Mouse (Mus musculus): ENCODE data around the gene Gm10153. TPM values are rescaled to one million over a fixed set of nuclear protein-coding genes. Genes with fewer than 3 reads are reported as not detected.
"Not testable (repeated sequence)": the region's sequence is repeated elsewhere in the genome, so short reads cannot be mapped to it uniquely, and the experiment has no call there.

Gene Gm10153
- polyA plus RNA-seq, 1 experiment from 2014 or later, result not detected

DNA sequence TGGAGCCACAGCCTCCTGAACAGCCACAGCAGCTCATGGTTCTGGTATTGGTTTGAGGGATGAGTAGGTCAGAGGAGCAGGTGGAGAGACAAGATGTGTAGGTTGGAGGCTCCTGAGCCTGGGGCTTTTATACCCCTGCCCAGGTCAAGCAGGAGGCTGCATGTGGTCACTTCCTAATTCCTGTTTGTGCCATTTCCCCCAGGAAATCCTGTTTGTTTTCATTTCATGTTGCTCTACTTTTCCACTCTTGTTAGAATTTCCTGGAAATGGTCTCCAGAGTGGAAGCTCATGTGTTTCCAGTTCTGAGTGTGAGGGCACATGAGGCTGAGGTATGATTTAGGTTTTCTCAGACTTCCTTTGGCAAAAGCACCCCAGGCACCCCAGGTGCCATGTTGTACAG is 14.3 kb downstream of the Gm10153 start, which contains the start of gene Krtap5-2:
Gene Krtap5-2 (minus strand): TSS at position 101 of the 400 bp plus-strand sequence.
- not testable (repeated sequence) for H3K4me2 ChIP-seq; H3K4me3 ChIP-seq; H3K36me3 ChIP-seq; H3K9ac ChIP-seq; H3K4me1 ChIP-seq (replicated peaks); H3K9me3 ChIP-seq; ATAC-seq (ENCODE audit: low FRiP score, low read depth); H3K27me3 ChIP-seq; H3K27ac ChIP-seq (replicated peaks)

DNA sequence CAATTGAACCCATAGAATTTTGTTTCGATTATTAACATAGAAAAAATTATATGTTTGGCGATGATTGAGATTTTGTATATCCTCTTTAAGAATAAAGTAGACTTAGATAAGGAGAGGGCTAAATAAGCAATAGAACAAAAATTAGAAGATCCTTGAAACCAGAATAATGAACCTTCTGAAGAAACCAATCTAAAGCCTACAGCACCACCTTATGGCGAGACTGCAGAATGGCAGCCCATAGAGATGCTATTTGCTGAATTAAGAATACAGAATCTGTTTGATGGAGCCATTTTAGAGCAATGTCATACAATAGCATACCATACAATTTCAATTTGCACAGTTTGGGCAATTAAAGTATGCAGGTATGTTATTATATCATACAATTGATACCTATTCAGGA is 20.4 kb downstream of the Gm10153 start:
- Histone ChIP-seq H3K27ac (replicated peaks) (no peak overlapping the region), H3K9ac (no peak overlapping the region), H3K9me3 (no peaks in the 10 kb centered on the region), H3K4me1 (replicated peaks) (no peaks in the 10 kb centered on the region), H3K36me3 (no peaks in the 10 kb centered on the region), H3K4me2 (no peak overlapping the region), H3K4me3 (no peak overlapping the region), H3K27me3 (no peaks in the 10 kb centered on the region)
- no peak for ATAC-seq (ENCODE audit: low FRiP score, low read depth)
- WGBS, result 52% methylated on average over 3 of the region's 3 CpGs

DNA sequence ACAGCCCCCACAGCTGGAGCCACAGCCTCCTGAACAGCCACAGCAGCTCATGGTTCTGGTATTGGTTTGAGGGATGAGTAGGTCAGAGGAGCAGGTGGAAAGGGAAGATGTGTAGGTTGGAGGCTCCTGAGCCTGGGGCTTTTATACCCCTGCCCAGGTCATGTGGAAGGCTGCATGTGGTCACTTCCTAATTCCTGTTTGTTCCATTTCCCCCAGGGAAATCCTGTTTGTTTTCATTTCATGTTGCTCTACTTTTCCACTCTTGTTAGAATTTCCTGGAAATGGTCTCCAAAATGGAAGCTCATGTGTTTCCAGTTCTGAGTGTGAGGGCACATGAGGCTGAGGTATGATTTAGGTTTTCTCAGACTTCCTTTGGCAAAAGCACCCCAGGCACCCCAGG is 24.6 kb downstream of the Gm10153 start, which contains the start of gene Gm4553:
Gene Gm4553 (minus strand): TSS at position 101 of the 400 bp plus-strand sequence.
- not testable (repeated sequence) for H3K36me3 ChIP-seq; H3K4me1 ChIP-seq (replicated peaks); H3K4me2 ChIP-seq; ATAC-seq (ENCODE audit: low FRiP score, low read depth); H3K9me3 ChIP-seq; H3K27ac ChIP-seq (replicated peaks); H3K9ac ChIP-seq; H3K4me3 ChIP-seq; H3K27me3 ChIP-seq

DNA sequence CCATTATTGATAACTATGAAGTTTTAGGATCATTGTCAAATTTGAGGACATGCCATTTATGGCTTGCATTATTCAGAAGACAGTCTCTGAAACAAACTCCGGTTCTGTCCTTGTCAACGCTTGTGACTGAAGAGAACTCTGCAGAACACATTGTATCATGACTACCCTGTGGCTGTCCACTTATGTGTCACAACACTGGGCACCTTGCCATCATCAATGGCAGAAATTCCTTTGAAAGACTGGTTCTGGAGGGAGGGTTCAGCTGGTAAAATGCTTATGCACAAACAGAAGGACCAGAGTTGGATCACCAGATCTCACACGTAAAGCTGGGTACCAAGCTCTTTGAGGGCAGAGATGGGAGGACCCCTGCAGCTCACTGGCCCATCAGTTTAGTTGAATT is 30.8 kb downstream of the Gm10153 start:
- Histone ChIP-seq H3K4me2 (no peak overlapping the region), H3K4me3 (no peak overlapping the region), H3K27me3 (no peaks in the 10 kb centered on the region), H3K9me3 (no peaks in the 10 kb centered on the region), H3K36me3 (no peaks in the 10 kb centered on the region), H3K4me1 (replicated peaks) (no peaks in the 10 kb centered on the region), H3K9ac (no peak overlapping the region), H3K27ac (replicated peaks) (no peak overlapping the region)
- WGBS, result 96% methylated on average over 3 of the region's 3 CpGs
- no peak for ATAC-seq (ENCODE audit: low FRiP score, low read depth)

DNA sequence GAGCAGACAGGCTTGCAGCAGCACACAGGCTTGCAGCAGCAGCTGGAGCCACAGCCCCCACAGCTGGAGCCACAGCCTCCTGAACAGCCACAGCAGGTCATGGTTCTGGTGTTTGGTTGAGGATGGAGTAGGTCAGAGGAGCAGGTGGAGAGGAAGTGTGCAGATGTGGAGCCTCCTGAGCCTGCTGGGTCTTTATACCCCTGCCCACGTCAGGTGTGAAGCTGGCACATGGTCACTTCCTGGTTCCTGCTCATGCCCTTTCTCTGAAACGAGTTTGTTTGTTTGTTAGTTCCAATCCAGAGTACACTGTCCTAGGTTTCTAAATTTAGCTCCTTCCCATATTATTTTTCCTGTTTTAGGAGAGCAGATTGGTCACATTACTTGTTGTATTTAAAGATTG is 33.2 kb downstream of the Gm10153 start, which contains the start of gene Gm29735:
Gene Gm29735 (minus strand): TSS at position 101 of the 400 bp plus-strand sequence.
- not testable (repeated sequence) for H3K27me3 ChIP-seq; ATAC-seq (ENCODE audit: low FRiP score, low read depth); H3K9ac ChIP-seq; H3K9me3 ChIP-seq; H3K4me2 ChIP-seq; H3K4me3 ChIP-seq; H3K36me3 ChIP-seq; H3K4me1 ChIP-seq (replicated peaks); H3K27ac ChIP-seq (replicated peaks)
- 59% methylated on average over 2 of the region's 2 CpGs for WGBS

DNA sequence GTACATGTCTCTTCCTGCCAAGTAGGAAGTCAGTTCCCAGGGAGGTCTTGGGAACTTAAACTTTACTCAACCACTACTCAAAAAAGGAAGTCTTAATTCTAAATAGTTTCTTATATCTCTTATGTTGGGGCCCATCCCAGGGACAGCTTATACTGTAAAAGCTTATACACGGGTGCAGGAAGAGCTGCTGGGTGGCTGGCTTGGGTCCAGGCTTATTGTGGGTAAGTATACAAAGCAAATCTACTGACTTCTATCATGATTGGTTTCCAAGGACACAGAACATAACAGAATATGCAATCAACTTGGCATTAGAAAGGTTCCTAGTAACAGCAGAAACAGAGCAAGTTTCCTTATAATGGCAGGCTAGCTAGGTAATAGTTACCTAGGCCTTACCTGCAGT is 34.9 kb downstream of the Gm10153 start:
- no peaks in the 10 kb centered on the region for H3K9me3 ChIP-seq
- WGBS, result 59% methylated on average over 1 of the region's 1 CpGs
- H3K36me3 ChIP-seq, result no peaks in the 10 kb centered on the region
- H3K9ac ChIP-seq, result no peak overlapping the region
- ATAC-seq (ENCODE audit: low FRiP score, low read depth), result no peak
- H3K4me3 ChIP-seq, result no peak overlapping the region
- no peaks in the 10 kb centered on the region for H3K27me3 ChIP-seq
- H3K27ac ChIP-seq (replicated peaks), result no peak overlapping the region
- no peaks in the 10 kb centered on the region for H3K4me1 ChIP-seq (replicated peaks)
- H3K4me2 ChIP-seq, result no peak overlapping the region

DNA sequence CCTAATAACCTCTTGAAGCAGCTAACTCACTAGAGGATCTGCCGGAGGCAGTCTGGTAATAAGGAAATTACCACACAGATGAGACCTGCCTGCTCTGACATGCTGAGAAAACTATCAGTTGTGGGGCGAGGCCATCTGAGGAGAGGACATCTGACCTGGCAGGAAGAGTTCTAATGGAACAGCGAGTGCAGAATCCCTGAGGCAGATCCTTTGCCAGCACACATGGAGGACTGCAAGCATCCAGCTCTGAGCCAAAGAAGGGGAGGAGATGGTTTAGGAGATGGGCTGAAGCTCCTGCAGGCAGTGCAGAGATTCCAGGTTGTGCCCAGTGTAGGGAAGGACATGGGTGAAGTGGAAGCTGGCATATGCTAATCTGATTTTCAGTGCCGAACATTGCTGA is 38.0 kb downstream of the Gm10153 start:
- WGBS, result 81% methylated on average over 4 of the region's 4 CpGs

DNA sequence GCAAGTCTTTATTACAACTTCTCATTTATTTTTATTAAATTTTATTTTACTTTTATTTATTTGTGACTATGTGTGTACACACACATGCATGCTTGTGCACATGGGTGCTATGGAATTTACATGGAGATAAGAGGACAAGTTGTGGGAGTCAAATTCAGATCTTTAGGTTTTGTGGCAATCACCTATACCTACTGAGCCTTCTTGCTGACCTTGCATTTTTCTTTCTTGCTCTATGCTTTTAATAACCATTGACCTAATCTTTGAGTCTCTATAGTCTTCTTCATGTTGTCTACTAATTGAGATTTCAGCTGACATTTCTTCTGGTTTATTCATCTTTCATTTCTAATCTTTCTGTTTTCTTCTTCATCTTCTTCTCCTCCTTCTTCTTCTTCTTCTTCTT is 41.6 kb downstream of the Gm10153 start:
- H3K27me3 ChIP-seq, result no peaks in the 10 kb centered on the region
- no peaks in the 10 kb centered on the region for H3K9me3 ChIP-seq
- H3K4me2 ChIP-seq, result no peak overlapping the region
- no peak overlapping the region for H3K27ac ChIP-seq (replicated peaks)
- no peak overlapping the region for H3K9ac ChIP-seq
- H3K4me1 ChIP-seq (replicated peaks), result no peaks in the 10 kb centered on the region
- ATAC-seq (ENCODE audit: low FRiP score, low read depth), result no peak
- no peak overlapping the region for H3K4me3 ChIP-seq
- H3K36me3 ChIP-seq, result no peaks in the 10 kb centered on the region

More for the DNA sequence above, 38.0 kb downstream of the Gm10153 start:
- Histone ChIP-seq H3K27me3 (no peaks in the 10 kb centered on the region), H3K27ac (replicated peaks) (no peak overlapping the region), H3K4me3 (no peak overlapping the region), H3K36me3 (no peaks in the 10 kb centered on the region), H3K4me1 (replicated peaks) (no peaks in the 10 kb centered on the region), H3K4me2 (no peak overlapping the region), H3K9ac (no peak overlapping the region), H3K9me3 (no peaks in the 10 kb centered on the region)
- ATAC-seq (ENCODE audit: low FRiP score, low read depth), result no peak

DNA sequence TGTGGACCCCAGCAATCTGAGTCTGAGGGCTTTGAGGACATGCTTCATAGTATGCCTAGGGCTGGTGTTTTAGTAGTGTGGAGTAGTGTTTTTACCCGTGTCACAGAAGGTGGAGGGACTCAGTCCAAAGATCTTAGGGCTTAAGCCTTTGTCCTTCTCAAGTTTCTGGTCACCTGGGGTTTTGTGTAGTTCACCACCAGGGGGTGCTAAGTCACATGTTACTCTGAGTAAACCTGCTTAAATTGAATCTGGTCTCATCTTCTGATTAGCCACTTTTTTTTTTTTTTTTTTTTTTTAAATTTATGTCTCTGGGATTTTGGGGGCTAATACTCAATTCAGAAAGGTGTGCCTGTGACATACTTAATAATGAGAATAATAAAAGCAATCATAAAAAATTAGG is 44.2 kb downstream of the Gm10153 start:
- no peak for ATAC-seq (ENCODE audit: low FRiP score, low read depth)
- Histone ChIP-seq H3K36me3 (no peaks in the 10 kb centered on the region), H3K4me3 (no peak overlapping the region), H3K4me2 (no peak overlapping the region), H3K9me3 (no peaks in the 10 kb centered on the region), H3K27ac (replicated peaks) (no peak overlapping the region), H3K9ac (no peak overlapping the region), H3K27me3 (no peaks in the 10 kb centered on the region), H3K4me1 (replicated peaks) (no peaks in the 10 kb centered on the region)
- WGBS, result 15% methylated on average over 1 of the region's 1 CpGs

DNA sequence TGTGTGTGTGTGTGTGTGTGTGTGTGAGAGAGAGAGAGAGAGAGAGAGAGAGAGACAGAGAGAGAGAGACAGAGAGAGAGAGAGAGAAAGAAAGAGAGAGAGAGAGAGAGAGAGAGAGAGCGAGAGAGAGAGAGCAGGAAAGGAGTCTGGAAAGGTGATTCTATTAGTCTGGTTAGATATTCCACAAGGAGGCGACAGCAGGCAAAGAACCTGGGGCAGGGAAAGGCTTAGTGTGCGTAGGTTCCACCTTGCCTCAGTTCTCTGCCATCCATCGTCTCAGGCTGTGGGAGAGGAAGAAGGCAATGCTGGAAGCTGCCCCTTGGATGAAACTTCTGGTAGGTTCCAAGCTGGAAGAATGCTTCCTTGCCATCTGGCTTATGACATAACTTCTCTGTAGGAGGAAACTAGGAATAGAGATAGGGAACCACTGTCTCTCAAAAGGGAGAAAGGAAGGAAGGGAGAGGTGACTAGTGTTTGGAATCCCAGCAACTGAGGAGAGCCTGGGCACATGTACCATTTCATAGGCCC is 44.7 kb downstream of the Gm10153 start:
- Histone ChIP-seq H3K27me3 (no peaks in the 10 kb centered on the region), H3K27ac (replicated peaks) (no peak overlapping the region), H3K4me3 (no peak overlapping the region), H3K9ac (no peak overlapping the region), H3K4me1 (replicated peaks) (no peaks in the 10 kb centered on the region), H3K36me3 (no peaks in the 10 kb centered on the region), H3K4me2 (no peak overlapping the region), H3K9me3 (no peaks in the 10 kb centered on the region)
- ATAC-seq (ENCODE audit: low FRiP score, low read depth), result no peak
- WGBS, result 50% methylated on average over 4 of the region's 4 CpGs

DNA sequence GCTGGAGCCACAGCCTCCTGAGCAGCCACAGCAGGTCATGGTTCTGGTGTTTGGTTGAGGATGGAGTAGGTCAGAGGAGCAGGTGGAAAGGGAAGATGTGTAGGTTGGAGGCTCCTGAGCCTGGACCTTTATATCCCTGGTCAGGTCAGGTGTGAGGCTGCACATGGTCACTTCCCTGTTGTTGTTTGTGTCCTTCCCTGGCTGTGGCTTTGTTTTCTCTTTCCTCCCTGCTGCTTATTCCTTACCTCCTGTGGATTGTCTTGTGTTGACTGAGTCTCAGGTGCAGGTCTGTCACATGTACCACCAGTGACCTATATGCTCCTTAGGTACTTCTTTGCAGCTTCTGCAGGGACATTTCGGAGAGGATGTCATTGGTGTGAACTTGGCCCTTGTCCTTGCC is 45.7 kb downstream of the Gm10153 start, which contains the start of gene Gm45337:
Gene Gm45337 (minus strand): TSS at position 101 of the 400 bp plus-strand sequence.
- Histone ChIP-seq H3K27ac (replicated peaks) (no peak within 1 kb of the TSS), H3K36me3 (no peaks in the 10 kb centered on the region), H3K27me3 (no peaks in the 10 kb centered on the region), H3K4me1 (replicated peaks) (no peaks in the 10 kb centered on the region), H3K4me2 (no peak within 1 kb of the TSS), H3K9ac (no peak within 1 kb of the TSS), H3K9me3 (no peaks in the 10 kb centered on the region), H3K4me3 (no peak within 1 kb of the TSS)
- ATAC-seq (ENCODE audit: low FRiP score, low read depth), result no peak
- 63% methylated on average over 1 of the region's 1 CpGs for WGBS

DNA sequence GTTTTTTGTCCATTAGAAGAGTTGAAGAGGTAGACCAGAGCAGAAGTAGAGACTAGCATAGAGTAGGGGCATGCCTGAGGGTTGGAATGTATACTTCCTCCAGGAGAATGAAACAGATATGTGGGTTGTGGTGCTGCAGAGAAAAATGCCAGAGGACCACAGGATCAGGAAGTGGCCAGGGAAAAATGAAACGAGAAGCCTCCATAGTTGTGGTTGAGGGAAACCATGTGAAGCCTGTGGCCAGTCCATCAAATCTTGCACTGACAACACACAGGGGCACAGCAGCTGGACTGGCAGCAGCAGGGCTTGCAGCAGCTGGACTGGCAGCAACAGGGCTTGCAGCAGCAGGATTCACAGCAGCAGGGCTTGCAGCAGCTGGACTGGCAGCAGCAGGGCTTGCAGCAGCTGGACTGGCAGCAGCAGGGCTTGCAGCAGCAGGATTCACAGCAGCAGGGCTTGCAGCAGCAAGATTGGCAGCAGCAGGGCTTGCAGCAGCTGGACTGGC is 46.6 kb downstream of the Gm10153 start:
- not testable (repeated sequence) for H3K27ac ChIP-seq (replicated peaks); H3K4me1 ChIP-seq (replicated peaks); H3K27me3 ChIP-seq; H3K4me3 ChIP-seq; H3K9me3 ChIP-seq; H3K4me2 ChIP-seq; H3K9ac ChIP-seq; H3K36me3 ChIP-seq; ATAC-seq (ENCODE audit: low FRiP score, low read depth)
- 76% methylated on average over 1 of the region's 1 CpGs for WGBS

DNA sequence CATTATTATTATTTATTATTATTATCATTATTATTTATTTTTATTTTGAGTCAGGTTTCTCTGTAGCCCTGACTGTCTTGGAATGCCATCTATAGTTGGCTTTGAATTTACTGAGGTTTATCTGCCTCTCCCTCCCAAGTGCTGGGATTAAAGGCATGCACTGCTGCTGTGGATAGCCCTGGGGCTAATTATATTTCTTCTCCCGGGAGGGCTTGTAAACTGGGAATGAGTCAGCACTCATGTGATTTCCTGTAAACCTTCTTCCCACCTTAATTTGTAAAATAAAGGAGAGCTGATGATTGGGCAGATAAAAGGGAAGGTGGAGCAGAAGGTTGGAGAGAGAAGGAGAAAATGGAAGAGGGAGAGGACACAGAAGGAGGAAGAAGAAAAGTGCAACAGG is 49.5 kb downstream of the Gm10153 start:
- Histone ChIP-seq H3K4me3 (no peak overlapping the region), H3K27me3 (no peaks in the 10 kb centered on the region), H3K36me3 (no peaks in the 10 kb centered on the region), H3K4me1 (replicated peaks) (no peaks in the 10 kb centered on the region), H3K27ac (replicated peaks) (no peak overlapping the region), H3K9ac (no peak overlapping the region), H3K9me3 (no peaks in the 10 kb centered on the region), H3K4me2 (no peak overlapping the region)
- ATAC-seq (ENCODE audit: low FRiP score, low read depth), result no peak
- WGBS, result 34% methylated on average over 1 of the region's 1 CpGs

Measured in hindbrain, embryonic 15.5 days (tissue).